Mouse (Mus musculus) testis, adult 2 months (tissue): ENCODE data around the gene Ms4a15. TPM values are rescaled to one million over a fixed set of nuclear protein-coding genes. Genes with fewer than 3 reads are reported as not detected.

Source experiments
- H3K27ac ChIP-seq: fragments of 200-500 bp; 2 replicates; pipeline ENCODE4 v1.5.1; 2012; ENCODE audit warnings: low read depth, low read length; ENCODE audit not compliant: control insufficient read depth, insufficient read depth
- H3K27me3 ChIP-seq: fragments of 200-500 bp; 2 replicates; pipeline ENCODE4 v1.6.1; 2012; ENCODE audit warnings: mild to moderate bottlenecking, low read length, moderate library complexity; ENCODE audit not compliant: control insufficient read depth, insufficient read depth
- H3K36me3 ChIP-seq: fragments of 200-500 bp; 2 replicates; pipeline ENCODE4 v1.6.1; 2012; ENCODE audit warnings: mild to moderate bottlenecking, low read length; ENCODE audit not compliant: control insufficient read depth, insufficient read depth
- H3K4me1 ChIP-seq: fragments of 200-500 bp; 2 replicates; pipeline ENCODE4 v1.6.1; 2012; ENCODE audit warnings: low read length; ENCODE audit not compliant: control insufficient read depth, insufficient read depth
- H3K4me3 ChIP-seq: fragments of 200-500 bp; 2 replicates; pipeline ENCODE4 v1.5.1; 2012; ENCODE audit warnings: low read depth, mild to moderate bottlenecking, low read length, moderate library complexity, mixed read lengths; ENCODE audit not compliant: control insufficient read depth
- CTCF ChIP-seq: fragments of 200-500 bp; IDR thresholded peaks from 2 replicates; pipeline ENCODE4 v1.5.1; 2012; ENCODE audit warnings: low read depth, mild to moderate bottlenecking, inconsistent platforms, low read length, moderate library complexity; ENCODE audit not compliant: control insufficient read depth, insufficient read depth, insufficient replicate concordance
- POLR2A ChIP-seq: fragments of 200-500 bp; IDR thresholded peaks from 2 replicates; pipeline ENCODE4 v1.6.1; 2012; ENCODE audit warnings: low read depth, mild to moderate bottlenecking, inconsistent platforms, low read length, moderate library complexity; ENCODE audit not compliant: control insufficient read depth
- polyA plus RNA-seq: library from polyadenylated mRNA; depleted of rRNA; stranded (reverse); fragments of >200 nt; gene quantifications from 2 replicates; pipeline ENCODE4 v1.2.3, GENCODE M21; 2012; rRNA removed

Ms4a15 gene
- polyA plus RNA-seq, 1 experiment, result 0.65 TPM

- Histone ChIP-seq H3K27me3 (no peaks in the 10 kb centered on the region), H3K27ac (no peak overlapping the region), H3K4me1 (peaks cover 11% of the 10 kb centered on the region), H3K4me3 (no peak overlapping the region), H3K36me3 (no peaks in the 10 kb centered on the region)
- no peak for TF ChIP-seq CTCF
- no peak for TF ChIP-seq POLR2A
Observed at GRCm38 (mm10) chr19:10936077-10936476, 57.0 kb downstream of the Ms4a15 start.

- TF ChIP-seq CTCF, result no peak
- Histone ChIP-seq H3K36me3 (no peaks in the 10 kb centered on the region), H3K4me3 (no peak overlapping the region), H3K27me3 (no peaks in the 10 kb centered on the region), H3K27ac (no peak overlapping the region), H3K4me1 (peaks cover under 1% of the 10 kb centered on the region; the same call in 1 of the 2 replicates)
Observed at GRCm38 (mm10) chr19:10935029-10935428, 58.0 kb downstream of the Ms4a15 start.

DNA sequence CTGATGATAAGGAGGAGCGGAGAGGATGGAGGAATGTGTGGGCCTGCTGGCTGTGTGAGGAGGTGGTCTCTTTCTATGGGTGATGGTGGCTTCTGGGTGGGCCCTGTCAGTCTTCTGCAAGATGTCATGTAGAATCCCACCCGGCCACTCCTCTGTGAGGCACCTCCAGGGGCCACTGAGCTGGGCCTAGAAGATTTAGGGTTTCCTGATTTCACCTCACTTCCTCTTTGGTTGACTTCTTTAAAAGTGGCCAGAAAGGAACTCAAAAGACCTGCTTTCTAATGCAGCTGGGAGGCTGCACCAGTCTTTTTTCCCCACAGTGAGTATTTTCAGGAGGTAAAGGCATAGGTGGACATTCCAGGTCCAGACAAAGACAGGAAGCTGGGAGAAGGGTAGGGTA is 62.4 kb downstream of the Ms4a15 start:
- Histone ChIP-seq H3K4me1 (no peaks in the 10 kb centered on the region), H3K4me3 (no peak overlapping the region)
- TF ChIP-seq POLR2A (no peak), CTCF (no peak)

More for the DNA sequence above, 62.4 kb downstream of the Ms4a15 start:
- Histone ChIP-seq H3K36me3 (no peaks in the 10 kb centered on the region), H3K27ac (no peak overlapping the region), H3K27me3 (no peaks in the 10 kb centered on the region)

Other genes starting within 250 kb of the Ms4a15 start
- not detected in 2 replicates for gene Cd6, start 163.2 kb downstream of the Ms4a15 start, polyA plus RNA-seq
- 0.43 and 0.67 TPM in 2 replicates for gene Slc15a3, start 153.5 kb downstream of the Ms4a15 start, polyA plus RNA-seq
- gene Tmem132a, start 123.3 kb downstream of the Ms4a15 start, polyA plus RNA-seq, result 2.6 and 3.1 TPM in 2 replicates
- gene Tmem109, start 111.2 kb downstream of the Ms4a15 start, polyA plus RNA-seq, result 40.3 and 44.3 TPM in 2 replicates
- 86.2 and 86.5 TPM in 2 replicates for gene Prpf19, start 98.0 kb downstream of the Ms4a15 start, polyA plus RNA-seq
- 0.15 and 0.24 TPM in 2 replicates for gene Zp1, start 72.6 kb downstream of the Ms4a15 start, polyA plus RNA-seq
- gene Ptgdr2, start 56.1 kb downstream of the Ms4a15 start, polyA plus RNA-seq, result 0.88 and 1.2 TPM in 2 replicates
- 13.5 and 15.3 TPM in 2 replicates for gene Ccdc86, start 44.0 kb downstream of the Ms4a15 start, polyA plus RNA-seq
- 0.48 and 2.2 TPM in 2 replicates for gene Ms4a10, start 18.6 kb downstream of the Ms4a15 start, polyA plus RNA-seq
- 0.83 and 1.2 TPM in 2 replicates for gene Ms4a18, start 24.8 kb upstream of the Ms4a15 start, polyA plus RNA-seq
- 0.28 and 0.45 TPM in 2 replicates for gene Ms4a8a, start 87.9 kb upstream of the Ms4a15 start, polyA plus RNA-seq
- gene 1700017D01Rik, start 137.6 kb upstream of the Ms4a15 start, polyA plus RNA-seq, result 408 and 421 TPM in 2 replicates
- 57.2 and 77.8 TPM in 2 replicates for gene 1700025F22Rik, start 172.1 kb upstream of the Ms4a15 start, polyA plus RNA-seq
- gene Ms4a13, start 203.5 kb upstream of the Ms4a15 start, polyA plus RNA-seq, result 103 and 113 TPM in 2 replicates
- not detected in 2 replicates for gene Ms4a12, start 239.2 kb upstream of the Ms4a15 start, polyA plus RNA-seq